Mouse (Mus musculus) small intestine, adult 2 months (tissue): ENCODE results near the gene Actg1. TPM values are rescaled to one million over a fixed set of nuclear protein-coding genes. Genes with fewer than 3 reads are reported as not detected.
"Not testable (repeated sequence)": the region's sequence is repeated elsewhere in the genome, so short reads cannot be mapped to it uniquely, and the experiment has no call there.

Experiments used
- H3K27ac ChIP-seq: fragments of 200-500 bp; 2 replicates; pipeline ENCODE4 v1.5.1; 2012; ENCODE audit warnings: low read depth, low read length, control low read depth, inconsistent platforms; ENCODE audit not compliant: insufficient read depth
- H3K27me3 ChIP-seq: fragments of 200-500 bp; 2 replicates; pipeline ENCODE4 v1.6.1; 2012; ENCODE audit warnings: mild to moderate bottlenecking, moderate library complexity, low read length, inconsistent platforms; ENCODE audit not compliant: control insufficient read depth, insufficient read depth
- H3K36me3 ChIP-seq: fragments of 200-500 bp; 2 replicates; pipeline ENCODE4 v1.6.1; 2012; ENCODE audit warnings: mild to moderate bottlenecking, low read length, control low read depth, inconsistent platforms; ENCODE audit not compliant: control insufficient read depth, insufficient read depth
- H3K4me1 ChIP-seq: fragments of 200-500 bp; 2 replicates; pipeline ENCODE4 v1.6.1; 2012; ENCODE audit warnings: low read length, inconsistent platforms, mixed read lengths; ENCODE audit not compliant: control insufficient read depth, insufficient read depth, insufficient read length
- H3K4me3 ChIP-seq: fragments of 200-500 bp; 2 replicates; pipeline ENCODE4 v1.5.1; 2012; ENCODE audit warnings: low read depth, mild to moderate bottlenecking, control low read depth, inconsistent platforms, low read length, moderate library complexity
- CTCF ChIP-seq: fragments of 200-500 bp; IDR thresholded peaks from 2 replicates; pipeline ENCODE4 v1.5.1; 2012; ENCODE audit warnings: low read depth, mild to moderate bottlenecking, control low read depth, inconsistent platforms, low read length, moderate library complexity, mixed read lengths; ENCODE audit not compliant: insufficient replicate concordance, insufficient read length; ENCODE audit errors: extremely low read depth
- POLR2A ChIP-seq: fragments of 200-500 bp; IDR thresholded peaks from 2 replicates; pipeline ENCODE4 v1.6.1; 2012; ENCODE audit warnings: low read depth, mild to moderate bottlenecking, control low read depth, inconsistent platforms, low read length, moderate library complexity
- WGBS: fragments of 180-500 bp; shearing (Covaris S2); methylation state at CpG from one replicate; pipeline ENCODE4 v1.1.7; 2018; 5-methylcytosine and 5-hydroxymethylcytosine counted together
- polyA plus RNA-seq: library from polyadenylated mRNA; depleted of rRNA; stranded (reverse); fragments of >200 nt; gene quantifications from 2 replicates; pipeline ENCODE4 v1.2.3, GENCODE M21; 2012

The Actg1 gene
- polyA plus RNA-seq, 1 experiment: 1,318 TPM

GRCm38 (mm10) chr11:120349986-120350702, 1.8 kb upstream of the Actg1 start:
- Histone ChIP-seq H3K27me3 (no peaks in the 10 kb centered on the region), H3K36me3 (peaks cover 18% of the 10 kb centered on the region), H3K4me1 (peaks cover 33% of the 10 kb centered on the region), H3K4me3 (peak overlapping the region; percentile 87), H3K27ac (peak overlapping the region; percentile 100)
- 1% methylated on average over 68 of the region's 68 CpGs for WGBS
- TF ChIP-seq CTCF (no peak), POLR2A (peak; percentile 71)

DNA sequence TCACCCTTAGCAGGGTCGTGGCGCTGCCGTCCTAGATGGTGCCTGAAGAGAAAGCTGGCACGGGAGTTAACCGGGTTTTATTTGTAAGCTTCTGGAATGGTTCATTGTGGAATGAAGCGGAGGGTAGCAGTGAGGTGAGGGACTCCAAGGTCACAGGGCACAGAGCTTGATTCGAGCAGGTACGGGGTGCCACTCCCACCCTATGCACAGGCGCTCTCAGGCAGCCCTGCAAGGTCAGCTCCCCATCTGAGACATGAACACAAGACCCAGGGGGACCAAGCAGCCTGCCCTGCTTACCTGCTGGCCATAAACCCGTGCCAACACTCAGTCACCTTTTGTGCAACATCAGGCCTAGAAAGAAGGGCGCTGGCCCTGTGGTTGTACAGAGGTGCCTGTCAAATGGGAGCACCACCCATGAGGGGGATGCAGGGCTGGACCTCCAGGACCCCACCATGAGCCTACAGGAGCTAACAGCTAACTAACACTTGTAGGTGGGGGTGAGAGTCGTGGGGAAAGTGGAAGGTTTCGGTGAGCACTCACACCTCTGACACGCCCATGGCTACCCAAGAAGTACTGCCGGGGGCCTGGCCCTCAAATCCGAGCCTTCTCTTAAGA, 1.1 kb upstream of the Actg1 start:
- Histone ChIP-seq H3K27me3 (no peaks in the 10 kb centered on the region), H3K36me3 (peaks cover 21% of the 10 kb centered on the region), H3K4me1 (peaks cover 29% of the 10 kb centered on the region), H3K4me3 (peak overlapping the region; percentile 87), H3K27ac (peak overlapping the region; percentile 100)
- WGBS: under 1% methylated on average over 16 of the region's 16 CpGs
- TF ChIP-seq CTCF (no peak), POLR2A (no peak)

GRCm38 (mm10) chr11:120348684-120349370, 485 bp upstream of the Actg1 start:
- Histone ChIP-seq H3K36me3 (peaks cover 21% of the 10 kb centered on the region), H3K4me3 (peak overlapping the region; percentile 87), H3K27ac (peak overlapping the region; percentile 100), H3K27me3 (no peaks in the 10 kb centered on the region), H3K4me1 (peaks cover 26% of the 10 kb centered on the region)
- WGBS: 2% methylated on average over 53 of the region's 53 CpGs
- TF ChIP-seq CTCF (no peak), POLR2A (no peak)

GRCm38 (mm10) chr11:120347301-120347700, 1.0 kb downstream of the Actg1 start:
- H3K36me3 ChIP-seq: peaks cover 21% of the 10 kb centered on the region
- peak overlapping the region; percentile 98 for H3K27ac ChIP-seq
- under 1% methylated on average over 10 of the region's 10 CpGs for WGBS

DNA sequence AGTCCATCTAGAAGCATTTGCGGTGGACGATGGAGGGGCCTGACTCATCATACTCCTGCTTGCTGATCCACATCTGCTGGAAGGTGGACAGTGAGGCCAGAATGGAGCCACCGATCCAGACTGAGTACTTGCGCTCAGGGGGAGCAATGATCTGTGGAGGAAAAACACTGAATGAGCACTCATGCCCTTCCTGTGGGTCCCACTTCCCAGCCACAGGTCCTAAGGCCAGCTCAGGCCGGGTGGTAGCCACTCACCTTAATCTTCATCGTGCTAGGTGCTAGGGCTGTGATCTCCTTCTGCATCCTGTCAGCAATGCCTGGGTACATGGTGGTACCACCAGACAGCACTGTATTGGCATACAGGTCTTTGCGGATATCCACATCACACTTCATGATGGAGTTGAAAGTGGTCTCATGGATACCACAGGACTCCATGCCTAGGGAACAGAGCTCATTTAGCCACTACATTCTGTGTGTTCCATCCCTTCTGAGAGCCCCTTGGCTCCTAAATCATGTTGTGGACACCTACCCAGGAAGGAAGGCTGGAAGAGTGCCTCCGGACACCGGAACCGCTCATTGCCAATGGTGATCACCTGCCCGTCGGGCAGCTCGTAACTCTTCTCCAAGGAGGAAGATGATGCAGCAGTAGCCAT, 1.8 kb downstream of the Actg1 start:
- H3K4me1 ChIP-seq, H3K27me3 ChIP-seq: not testable (repeated sequence)
- Histone ChIP-seq H3K4me3 (peak overlapping the region; percentile 70), H3K27ac (peak overlapping the region; percentile 45), H3K36me3 (peaks cover 21% of the 10 kb centered on the region)
- WGBS: 7% methylated on average over 11 of the region's 13 CpGs

More at GRCm38 (mm10) chr11:120347301-120347700, 1.0 kb downstream of the Actg1 start:
- H3K4me1 ChIP-seq: peaks cover 15% of the 10 kb centered on the region
- peak overlapping the region; percentile 94 for H3K4me3 ChIP-seq
- H3K27me3 ChIP-seq: no peaks in the 10 kb centered on the region
- TF ChIP-seq CTCF: no peak
- TF ChIP-seq POLR2A: no peak

DNA sequence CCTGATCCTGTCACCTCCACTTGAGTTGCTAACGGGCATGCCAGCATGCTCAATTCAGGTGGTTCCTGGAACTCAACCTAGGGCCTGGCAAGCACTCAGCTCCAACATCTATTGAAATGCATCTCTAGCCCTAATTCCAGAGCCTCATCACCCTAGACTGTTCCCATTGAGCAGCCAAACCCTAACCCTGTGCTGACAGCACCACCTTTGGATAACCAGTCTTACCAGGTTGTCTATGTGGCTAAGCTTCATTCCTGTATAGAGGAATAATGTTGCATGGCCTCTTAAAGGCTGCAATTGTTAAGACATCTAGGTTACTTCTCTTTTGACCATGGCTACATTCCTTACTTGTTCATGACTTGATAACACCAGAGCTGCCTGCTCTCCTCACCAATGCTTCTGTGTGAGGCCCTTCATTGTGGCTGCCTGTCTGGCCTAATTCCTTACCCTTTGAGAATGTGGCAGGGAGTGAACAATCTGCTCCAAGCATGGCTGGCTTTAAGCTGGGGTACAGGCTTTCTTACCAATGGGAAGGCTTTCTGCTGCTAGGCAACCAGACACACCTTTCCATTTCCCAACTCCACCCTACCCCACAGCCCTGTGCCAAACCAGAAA, 3.2 kb downstream of the Actg1 start:
- peaks cover 21% of the 10 kb centered on the region for H3K36me3 ChIP-seq
- no peaks in the 10 kb centered on the region for H3K27me3 ChIP-seq
- H3K4me3 ChIP-seq: peak overlapping the region; percentile 5
- H3K27ac ChIP-seq: peak overlapping the region; percentile 3
- TF ChIP-seq POLR2A (no peak), CTCF (no peak)
- peaks cover 4% of the 10 kb centered on the region for H3K4me1 ChIP-seq
- 13% methylated on average over 1 of the region's 1 CpGs for WGBS
